16 mouse cellular contexts compared by ENCODE assay signal in genomic region chr3:136830687-136831220, GRCm38 (mm10).
A peak's percentile ranks its signal among the peaks of the same experiment; 100 is the strongest.
DNase-seq lines count a peak whose midpoint lies in the region; ATAC-seq and TF ChIP-seq lines count a peak whose summit lies in the region.
"Had no signal": no experiment of that assay in that cellular context is flagged by ENCODE, and none has a peak within 500 bp of the region (broad histone marks: within the 10 kb centered on the region; RNA-seq: fewer than 3 reads in every experiment).

No protein-coding gene starts in this region.

- H3K4me3 ChIP-seq in forebrain, embryonic 16.5 days (replicated peaks; ENCODE audit: low read length): no peak overlapping the region
- H3K4me3 ChIP-seq in forebrain, embryonic 15.5 days: no peak overlapping the region
- H3K4me3 ChIP-seq in midbrain, postnatal 0 days (ENCODE audit: low read depth, low read length): no peak overlapping the region
- H3K4me3 ChIP-seq: hindbrain, embryonic 10.5 days; neural tube, embryonic 13.5 days had no signal

- no peaks in the 10 kb centered on the region for H3K9me3 ChIP-seq in forebrain, embryonic 16.5 days (ENCODE audit: control insufficient read depth, low read length)
- no peaks in the 10 kb centered on the region for H3K9me3 ChIP-seq in forebrain, embryonic 15.5 days
- no peaks in the 10 kb centered on the region for H3K9me3 ChIP-seq in midbrain, postnatal 0 days (ENCODE audit: low read length)
- H3K9me3 ChIP-seq: hindbrain, embryonic 10.5 days; neural tube, embryonic 13.5 days had no signal

- WGBS in forebrain, embryonic 16.5 days: 65% methylated on average over 12 of the region's 12 CpGs
- 69% methylated on average over 12 of the region's 12 CpGs for WGBS in forebrain, embryonic 15.5 days
- 55% methylated on average over 12 of the region's 12 CpGs for WGBS in midbrain, postnatal 0 days

- no peaks in the 10 kb centered on the region for H3K27me3 ChIP-seq in forebrain, embryonic 16.5 days (replicated peaks; ENCODE audit: control insufficient read depth, insufficient read depth, low read length)
- H3K27me3 ChIP-seq in forebrain, embryonic 15.5 days: no peaks in the 10 kb centered on the region
- no peaks in the 10 kb centered on the region for H3K27me3 ChIP-seq in midbrain, postnatal 0 days (ENCODE audit: insufficient read depth, low read length)
- H3K27me3 ChIP-seq: neural tube, embryonic 13.5 days had no signal

- peaks cover 38% of the 10 kb centered on the region for H3K4me1 ChIP-seq in forebrain, embryonic 16.5 days (replicated peaks; ENCODE audit: control insufficient read depth, insufficient read depth, low read length)
- H3K4me1 ChIP-seq in forebrain, embryonic 15.5 days: peaks cover 52% of the 10 kb centered on the region
- H3K4me1 ChIP-seq in midbrain, postnatal 0 days (ENCODE audit: insufficient read depth, low read length): peaks cover 23% of the 10 kb centered on the region

- no peak overlapping the region for H3K4me2 ChIP-seq in forebrain, embryonic 16.5 days (ENCODE audit: low read length)
- H3K4me2 ChIP-seq in forebrain, embryonic 15.5 days (replicated peaks): no peak overlapping the region
- H3K4me2 ChIP-seq in midbrain, postnatal 0 days (ENCODE audit: low read depth, low read length, poor library complexity, severe bottlenecking): no peak overlapping the region
- H3K4me2 ChIP-seq: neural tube, embryonic 13.5 days had no signal

- no peaks in the 10 kb centered on the region for H3K36me3 ChIP-seq in forebrain, embryonic 16.5 days (ENCODE audit: control insufficient read depth, insufficient read depth)
- H3K36me3 ChIP-seq in forebrain, embryonic 15.5 days: no peaks in the 10 kb centered on the region
- no peaks in the 10 kb centered on the region for H3K36me3 ChIP-seq in midbrain, postnatal 0 days (ENCODE audit: insufficient read depth, low read length)
- H3K36me3 ChIP-seq: hindbrain, embryonic 10.5 days; neural tube, embryonic 13.5 days had no signal

- no peak for TF ChIP-seq CTCF in midbrain, postnatal 0 days (IDR thresholded peaks at IDR 0.05)

- H3K27ac ChIP-seq in forebrain, embryonic 16.5 days (ENCODE audit: low read length): peak overlapping the region; percentile 28; the same call in 1 of the 2 replicates
- H3K27ac ChIP-seq in forebrain, embryonic 15.5 days (replicated peaks): no peak overlapping the region
- H3K27ac ChIP-seq in midbrain, postnatal 0 days (ENCODE audit: low read depth, low read length): no peak overlapping the region
- H3K27ac ChIP-seq: hindbrain, embryonic 10.5 days; neural tube, embryonic 13.5 days had no signal

- ATAC-seq in forebrain, embryonic 16.5 days: no peak
- ATAC-seq in forebrain, embryonic 15.5 days (replicated peaks): no peak
- no peak for ATAC-seq in midbrain, postnatal 0 days (ENCODE audit: low FRiP score)
- ATAC-seq: forebrain, embryonic 14.5 days; intestine, embryonic 16.5 days had no signal

- DNase-seq in adrenal gland, postnatal 10 days: peak; percentile 48
- no peak for DNase-seq in adrenal gland, adult 8-10 months
- DNase-seq in left cerebral cortex, postnatal 4 days: peak; percentile 40
- DNase-seq in left cerebral cortex, adult 9 months (ENCODE audit: low spot score in 2 of 2): no peak
- peak; percentile 38 for DNase-seq in midbrain, postnatal 0 days (ENCODE audit: low spot score)
- DNase-seq in lung, postnatal 4 days: no peak
- DNase-seq: liver; lung, adult 18-20 months; lung, postnatal 36 days; right cerebral cortex, postnatal 4 days had no signal

- H3K9ac ChIP-seq in forebrain, embryonic 16.5 days (replicated peaks; ENCODE audit: low read depth, low read length): no peak overlapping the region
- H3K9ac ChIP-seq in forebrain, embryonic 15.5 days (replicated peaks): no peak overlapping the region
- H3K9ac ChIP-seq in midbrain, postnatal 0 days (replicated peaks; ENCODE audit: low read length, poor library complexity, severe bottlenecking): no peak overlapping the region
- H3K9ac ChIP-seq: neural tube, embryonic 13.5 days had no signal

- intact Hi-C loops in left cerebral cortex, postnatal 4 days (cut with DNase I): no loop called here

Comparison
In these comparisons a context has a peak if more than half of its experiments do, and no peak if none do; other contexts are left out.
1. DNase-seq: peak in adrenal gland, postnatal 10 days (single experiment), left cerebral cortex, postnatal 4 days (single experiment) and midbrain, postnatal 0 days (single experiment); none in adrenal gland, adult 8-10 months (single experiment), left cerebral cortex, adult 9 months (0 of 2) and lung, postnatal 4 days (0 of 2).